Mouse (Mus musculus) liver, embryonic 15.5 days (tissue): ENCODE results near the gene Arid4b. TPM values are rescaled to one million over a fixed set of nuclear protein-coding genes. Genes with fewer than 3 reads are reported as not detected.
"Not testable (repeated sequence)": the region's sequence is repeated elsewhere in the genome, so short reads cannot be mapped to it uniquely, and the experiment has no call there.

Experiments
- ATAC-seq: fragments of 200-750 bp; cut with Nextera tagmentation; 2 replicates; pipeline ENCODE4 v1.8.0; 2017; ENCODE audit warnings: moderate number of reproducible peaks, mild to moderate bottlenecking, moderate library complexity; ENCODE audit not compliant: insufficient read depth
- H3K27ac ChIP-seq: fragments of 300-500 bp; sonication (generic); replicated peaks from 2 replicates; pipeline ENCODE4 v1.5.1; 2015; ENCODE audit warnings: mild to moderate bottlenecking, inconsistent platforms
- H3K27me3 ChIP-seq: fragments of 300-500 bp; sonication (generic); 2 replicates; pipeline ENCODE4 v1.6.1; 2015; ENCODE audit warnings: mild to moderate bottlenecking, inconsistent platforms
- H3K36me3 ChIP-seq: fragments of 300-500 bp; sonication (generic); replicated peaks from 2 replicates; pipeline ENCODE4 v1.6.1; 2015; ENCODE audit warnings: moderate library complexity, mild to moderate bottlenecking, inconsistent platforms
- H3K4me1 ChIP-seq: fragments of 300-500 bp; sonication (generic); replicated peaks from 2 replicates; pipeline ENCODE4 v1.6.1; 2015; ENCODE audit warnings: inconsistent platforms
- H3K4me2 ChIP-seq: fragments of 300-500 bp; sonication (generic); 2 replicates; pipeline ENCODE4 v1.6.1; 2015; ENCODE audit warnings: moderate library complexity, mild to moderate bottlenecking, inconsistent platforms
- H3K4me3 ChIP-seq: fragments of 300-500 bp; sonication (generic); replicated peaks from 2 replicates; pipeline ENCODE4 v1.5.1; 2015; ENCODE audit warnings: mild to moderate bottlenecking, inconsistent platforms
- H3K9ac ChIP-seq: fragments of 300-500 bp; sonication (generic); 2 replicates; pipeline ENCODE4 v1.6.1; 2015; ENCODE audit warnings: moderate library complexity, mild to moderate bottlenecking, inconsistent platforms
- H3K9me3 ChIP-seq: fragments of 300-500 bp; sonication (generic); replicated peaks from 2 replicates; pipeline ENCODE4 v1.6.1; 2016; ENCODE audit warnings: inconsistent platforms
- WGBS: fragments of 180-500 bp; shearing (Covaris S2); methylation state at CpG from one replicate; pipeline ENCODE4 v1.1.7; 2015; ENCODE audit warnings: mixed read lengths; ENCODE audit not compliant: insufficient replicate concordance; 5-methylcytosine and 5-hydroxymethylcytosine counted together
- polyA plus RNA-seq: library from polyadenylated mRNA; unstranded; fragments of >200 nt; fragmentation: Nextera tagmentation; extraction: Ambion mirVana; gene quantifications from 2 replicates; pipeline ENCODE4 v1.2.1, GENCODE M21; 2015

Gene Arid4b
- polyA plus RNA-seq, 1 experiment from 2014 or later, result 19.3 TPM

DNA sequence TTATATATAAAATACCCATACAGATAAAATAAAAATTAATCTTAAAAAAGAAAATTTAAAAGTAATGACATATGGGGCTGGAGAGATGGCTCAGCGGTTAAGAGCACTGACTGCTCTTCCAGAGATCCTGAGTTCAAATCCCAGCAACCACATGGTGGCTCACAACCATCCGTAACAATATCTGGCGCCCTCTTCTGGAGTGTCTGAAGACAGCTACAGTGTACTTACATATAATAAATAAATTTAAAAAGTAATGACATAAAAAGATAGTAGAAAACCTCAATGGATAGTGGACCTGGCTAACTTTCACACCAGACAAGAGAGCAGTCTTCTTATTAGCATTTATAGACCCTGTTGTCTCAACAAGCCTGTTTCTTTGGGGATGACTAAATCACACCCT is 27.7 kb upstream of the Arid4b start:
- not testable (repeated sequence) for H3K4me3 ChIP-seq, H3K9me3 ChIP-seq, H3K36me3 ChIP-seq, H3K27me3 ChIP-seq, H3K9ac ChIP-seq, ATAC-seq, H3K4me2 ChIP-seq
- Histone ChIP-seq H3K27ac (peak overlapping the region; percentile 93), H3K4me1 (peaks cover 76% of the 10 kb centered on the region)
- WGBS, result 80% methylated on average over 3 of the region's 3 CpGs

DNA sequence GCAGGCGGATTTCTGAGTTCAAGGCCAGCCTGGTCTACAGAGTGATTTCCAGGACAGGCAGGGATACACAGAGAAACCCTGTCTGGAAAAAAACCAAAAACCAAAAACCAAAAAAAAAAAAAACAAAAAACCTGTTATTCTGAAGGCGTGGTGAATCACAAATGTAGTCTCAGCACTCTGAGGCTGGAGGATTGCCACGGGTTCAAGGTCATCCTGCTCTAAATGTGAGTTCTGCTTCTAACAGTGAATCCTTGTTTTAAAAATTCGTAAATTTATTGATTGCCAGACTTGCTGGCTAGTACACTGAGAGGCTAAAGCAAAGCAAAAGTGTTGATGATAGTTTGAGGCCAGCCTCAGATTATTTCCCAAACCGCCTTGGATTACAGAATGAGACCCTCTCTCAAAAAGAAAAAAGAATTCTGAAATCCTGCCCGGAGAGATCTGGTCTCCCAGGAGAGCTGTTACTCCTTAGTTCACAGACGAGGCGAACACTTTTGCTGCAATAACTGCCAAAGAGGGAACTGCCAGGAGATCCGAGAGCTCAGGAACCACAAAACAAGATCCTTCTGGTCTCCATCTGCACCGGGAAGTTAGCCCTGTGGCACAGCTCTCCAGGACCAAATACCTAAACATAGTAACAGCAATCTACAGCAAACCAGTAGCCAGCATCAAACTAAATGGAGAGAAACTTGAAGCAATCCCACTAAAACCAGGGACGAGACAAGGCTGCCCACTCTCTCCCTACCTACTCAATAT is 27.0 kb upstream of the Arid4b start:
- Histone ChIP-seq H3K4me3 (no peak overlapping the region), H3K36me3 (peaks cover 3% of the 10 kb centered on the region; the same call in 1 of the 2 replicates), H3K27ac (peak overlapping the region; percentile 42; the same call in 1 of the 2 replicates), H3K9me3 (no peaks in the 10 kb centered on the region), H3K4me1 (peaks cover 73% of the 10 kb centered on the region), H3K9ac (no peak overlapping the region), H3K27me3 (no peaks in the 10 kb centered on the region), H3K4me2 (no peak overlapping the region)
- 82% methylated on average over 11 of the region's 11 CpGs for WGBS
- no peak for ATAC-seq

- 2% methylated on average over 8 of the region's 8 CpGs for WGBS
- Histone ChIP-seq H3K27me3 (no peaks in the 10 kb centered on the region), H3K36me3 (peaks cover 3% of the 10 kb centered on the region; the same call in 1 of the 2 replicates), H3K4me1 (peaks cover 49% of the 10 kb centered on the region), H3K27ac (peak overlapping the region; percentile 91), H3K9me3 (no peaks in the 10 kb centered on the region), H3K9ac (peak overlapping the region; percentile 77), H3K4me3 (peak overlapping the region; percentile 69), H3K4me2 (peak overlapping the region; percentile 85)
- peak; percentile 23 for ATAC-seq
Observed at GRCm38 (mm10) chr13:14038911-14039291, 24.1 kb upstream of the Arid4b start.

- Histone ChIP-seq H3K27ac (peak within 1 kb of the TSS; percentile 91), H3K9ac (peak within 1 kb of the TSS; percentile 77), H3K4me2 (peak within 1 kb of the TSS; percentile 85), H3K9me3 (no peaks in the 10 kb centered on the region), H3K36me3 (peaks cover 3% of the 10 kb centered on the region; the same call in 1 of the 2 replicates), H3K4me3 (peak within 1 kb of the TSS; percentile 69), H3K4me1 (peaks cover 43% of the 10 kb centered on the region), H3K27me3 (no peaks in the 10 kb centered on the region)
- WGBS, result under 1% methylated on average over 35 of the region's 35 CpGs
- ATAC-seq, result peak; percentile 95
Observed at GRCm38 (mm10) chr13:14039292-14039965, 23.6 kb upstream of the Arid4b start, which contains the start of gene Tbce. TSS of gene Tbce (minus strand) at chr13:14039638.

DNA sequence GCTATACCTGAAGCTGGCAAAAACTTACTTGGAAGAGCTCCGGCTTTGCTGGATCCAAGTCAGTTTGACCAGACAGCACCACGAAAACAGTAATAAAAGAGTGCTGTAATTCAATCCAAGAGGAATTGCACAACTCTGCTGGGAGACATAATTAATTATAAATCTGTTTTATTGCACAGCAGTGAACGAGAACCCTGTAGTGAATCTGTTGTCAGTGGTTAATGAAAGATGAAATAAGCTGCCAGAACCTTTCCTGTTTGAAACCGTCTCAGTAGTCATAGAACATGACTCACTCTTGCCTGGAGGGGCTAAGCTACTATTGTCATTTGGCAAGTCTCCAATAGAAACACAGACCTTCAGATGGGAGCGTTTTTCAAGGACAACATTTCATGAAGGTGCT is 22.8 kb upstream of the Arid4b start:
- Histone ChIP-seq H3K27ac (peak overlapping the region; percentile 91), H3K4me3 (peak overlapping the region; percentile 69), H3K9ac (peak overlapping the region; percentile 77), H3K9me3 (no peaks in the 10 kb centered on the region), H3K27me3 (no peaks in the 10 kb centered on the region), H3K4me2 (peak overlapping the region; percentile 85), H3K36me3 (peaks cover 3% of the 10 kb centered on the region; the same call in 1 of the 2 replicates), H3K4me1 (peaks cover 36% of the 10 kb centered on the region)
- 37% methylated on average over 5 of the region's 5 CpGs for WGBS
- ATAC-seq, result no peak

DNA sequence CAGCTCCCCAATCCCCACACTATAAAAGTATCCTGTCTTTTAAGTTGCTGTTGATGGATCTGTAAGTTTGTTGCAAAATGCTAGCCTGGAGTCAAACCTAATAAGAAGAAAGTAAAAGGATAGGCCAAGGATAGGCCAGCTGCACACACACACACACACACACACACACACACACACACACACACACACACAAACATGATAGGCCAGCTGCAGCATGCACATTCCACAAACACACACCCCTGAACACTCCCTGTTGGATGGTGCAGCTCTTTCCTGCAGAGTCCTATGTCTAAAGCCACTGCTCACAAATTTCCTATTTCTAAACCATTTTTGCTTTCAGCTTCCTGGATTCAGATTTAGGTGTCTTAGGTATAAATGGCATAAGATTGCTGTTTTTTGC is 19.2 kb upstream of the Arid4b start:
- no peaks in the 10 kb centered on the region for H3K27me3 ChIP-seq
- ATAC-seq, result no peak
- no peak overlapping the region for H3K27ac ChIP-seq
- no peak overlapping the region for H3K4me3 ChIP-seq
- H3K9ac ChIP-seq, result no peak overlapping the region
- no peaks in the 10 kb centered on the region for H3K9me3 ChIP-seq
- H3K4me2 ChIP-seq, result no peak overlapping the region
- peaks cover 9% of the 10 kb centered on the region for H3K4me1 ChIP-seq
- H3K36me3 ChIP-seq, result peaks cover 9% of the 10 kb centered on the region; the same call in 1 of the 2 replicates

DNA sequence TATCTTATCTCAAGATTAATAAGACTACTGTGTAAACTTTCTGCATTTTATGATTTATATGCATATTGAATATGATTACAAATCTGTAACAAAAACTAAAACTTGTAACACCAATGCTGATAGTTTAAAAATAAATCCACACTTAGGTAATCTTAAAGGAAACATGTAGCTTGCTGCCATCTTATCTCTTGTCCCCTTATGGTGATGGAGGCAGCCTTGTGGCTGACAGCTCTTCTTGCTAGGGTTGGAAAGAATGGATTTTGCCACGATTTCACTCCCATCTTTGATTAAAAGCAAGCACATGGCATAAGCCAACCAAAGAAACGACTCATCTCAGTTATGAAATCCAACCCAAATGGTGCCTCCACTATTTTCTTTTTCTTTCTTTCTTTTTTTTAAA is 18.5 kb upstream of the Arid4b start:
- H3K27me3 ChIP-seq, result no peaks in the 10 kb centered on the region
- H3K27ac ChIP-seq, result no peak overlapping the region
- no peak overlapping the region for H3K9ac ChIP-seq
- peaks cover 16% of the 10 kb centered on the region; the same call in 1 of the 2 replicates for H3K36me3 ChIP-seq
- peaks cover 8% of the 10 kb centered on the region for H3K4me1 ChIP-seq
- H3K4me3 ChIP-seq, result no peak overlapping the region
- no peak for ATAC-seq
- no peaks in the 10 kb centered on the region for H3K9me3 ChIP-seq
- 19% methylated on average over 2 of the region's 2 CpGs for WGBS
- H3K4me2 ChIP-seq, result no peak overlapping the region

- no peaks in the 10 kb centered on the region for H3K27me3 ChIP-seq
- 61% methylated on average over 1 of the region's 1 CpGs for WGBS
- H3K27ac ChIP-seq, result no peak overlapping the region
- no peak for ATAC-seq
- no peak overlapping the region for H3K9ac ChIP-seq
- H3K4me2 ChIP-seq, result no peak overlapping the region
- no peaks in the 10 kb centered on the region for H3K4me1 ChIP-seq
- no peak overlapping the region for H3K4me3 ChIP-seq
- no peaks in the 10 kb centered on the region for H3K9me3 ChIP-seq
- peaks cover 52% of the 10 kb centered on the region for H3K36me3 ChIP-seq
Observed at GRCm38 (mm10) chr13:14049878-14050277, 13.2 kb upstream of the Arid4b start.

DNA sequence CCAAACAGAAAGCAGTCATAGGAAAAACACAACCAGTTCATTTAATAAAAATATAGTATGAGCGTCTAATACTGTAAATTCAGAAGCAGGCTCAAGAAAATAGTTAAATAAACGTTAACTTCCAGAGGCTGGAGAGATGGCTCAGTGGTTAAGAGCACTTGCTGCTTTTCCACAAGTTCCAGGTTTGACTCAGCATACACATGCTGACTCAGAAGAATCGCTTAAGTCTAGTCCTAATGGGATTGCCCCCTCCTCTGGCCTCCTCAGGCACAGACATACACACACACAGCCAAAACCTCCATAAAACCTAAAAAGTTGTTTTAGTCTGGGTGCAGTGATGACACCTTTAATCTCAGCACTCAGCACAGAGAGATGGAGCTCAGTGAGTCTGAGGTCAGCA is 6.2 kb upstream of the Arid4b start:
- Histone ChIP-seq H3K27ac (no peak overlapping the region), H3K4me2 (no peak overlapping the region), H3K9ac (no peak overlapping the region), H3K27me3 (no peaks in the 10 kb centered on the region), H3K9me3 (no peaks in the 10 kb centered on the region), H3K4me1 (peaks cover 8% of the 10 kb centered on the region; the same call in 1 of the 2 replicates), H3K4me3 (no peak overlapping the region), H3K36me3 (peaks cover 43% of the 10 kb centered on the region)
- no peak for ATAC-seq
- 79% methylated on average over 3 of the region's 3 CpGs for WGBS

DNA sequence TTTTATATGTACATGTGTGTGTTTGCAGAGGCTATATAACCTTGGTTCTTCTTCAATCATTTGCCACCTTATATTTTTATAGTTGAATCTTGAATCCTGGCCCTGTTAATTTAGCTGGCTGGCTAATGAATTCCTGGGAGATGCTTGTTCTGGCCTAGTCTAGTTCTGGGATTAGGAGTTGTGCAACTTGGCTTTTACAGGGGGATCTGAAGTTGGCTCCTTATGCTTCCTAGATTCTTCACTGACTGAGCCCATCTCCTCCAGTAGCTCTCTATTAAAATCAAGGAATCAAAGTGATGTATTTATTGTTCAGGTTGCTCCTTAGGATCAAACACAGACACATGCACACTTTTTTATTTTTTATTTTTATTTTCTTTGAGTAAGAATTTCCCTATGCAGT is 3.5 kb upstream of the Arid4b start:
- Histone ChIP-seq H3K27me3 (no peaks in the 10 kb centered on the region), H3K27ac (no peak overlapping the region), H3K9ac (no peak overlapping the region), H3K9me3 (no peaks in the 10 kb centered on the region), H3K4me1 (peaks cover 17% of the 10 kb centered on the region), H3K4me2 (no peak overlapping the region), H3K4me3 (no peak overlapping the region), H3K36me3 (peaks cover 18% of the 10 kb centered on the region; the same call in 1 of the 2 replicates)
- no peak for ATAC-seq

DNA sequence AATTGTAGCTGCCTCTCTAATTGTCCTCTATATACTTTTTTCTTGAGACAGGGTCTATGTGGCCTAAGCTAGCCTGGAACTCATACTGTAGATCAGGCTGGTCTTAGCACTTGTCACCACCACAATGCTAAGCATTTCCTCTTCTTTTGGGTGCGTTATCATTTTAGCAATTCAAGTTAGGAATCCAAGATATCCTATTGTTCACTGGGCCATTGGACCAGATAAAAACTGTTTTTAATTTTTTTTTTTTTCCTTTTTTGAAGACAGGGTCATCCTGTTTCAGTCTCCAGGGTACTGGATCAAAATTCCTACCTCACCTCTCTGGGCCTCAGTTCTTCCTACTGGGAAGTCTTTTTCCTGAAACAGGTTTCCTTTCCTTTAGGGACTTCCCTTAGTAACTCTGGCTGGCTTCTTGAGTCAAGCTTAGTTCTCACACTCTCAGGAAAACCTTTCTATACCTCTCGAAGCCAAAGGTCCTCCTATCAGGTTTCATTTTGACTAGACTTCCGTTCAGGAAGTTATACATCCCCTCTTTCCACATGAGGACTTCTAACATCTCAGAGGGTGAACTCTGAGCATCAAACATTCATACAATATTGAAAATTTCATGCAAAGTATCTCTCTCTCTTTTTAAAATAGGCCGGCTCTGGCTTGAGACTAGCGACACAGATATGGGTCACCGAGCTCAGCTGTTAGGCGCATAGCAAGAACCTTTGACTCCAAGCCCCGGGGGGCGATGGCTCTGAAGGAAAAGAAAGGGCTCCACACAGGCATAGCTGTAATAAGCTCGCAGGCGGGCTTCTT is 621 bp upstream of the Arid4b start:
- peak overlapping the region; percentile 95 for H3K27ac ChIP-seq
- ATAC-seq, result no peak
- H3K9ac ChIP-seq, result peak overlapping the region; percentile 78
- peaks cover 31% of the 10 kb centered on the region for H3K4me1 ChIP-seq
- H3K4me3 ChIP-seq, result peak overlapping the region; percentile 99
- no peaks in the 10 kb centered on the region for H3K9me3 ChIP-seq
- H3K36me3 ChIP-seq, result peaks cover 3% of the 10 kb centered on the region; the same call in 1 of the 2 replicates
- H3K4me2 ChIP-seq, result peak overlapping the region; percentile 80
- no peaks in the 10 kb centered on the region for H3K27me3 ChIP-seq
- 3% methylated on average over 11 of the region's 11 CpGs for WGBS
